In the genomic region with DNA sequence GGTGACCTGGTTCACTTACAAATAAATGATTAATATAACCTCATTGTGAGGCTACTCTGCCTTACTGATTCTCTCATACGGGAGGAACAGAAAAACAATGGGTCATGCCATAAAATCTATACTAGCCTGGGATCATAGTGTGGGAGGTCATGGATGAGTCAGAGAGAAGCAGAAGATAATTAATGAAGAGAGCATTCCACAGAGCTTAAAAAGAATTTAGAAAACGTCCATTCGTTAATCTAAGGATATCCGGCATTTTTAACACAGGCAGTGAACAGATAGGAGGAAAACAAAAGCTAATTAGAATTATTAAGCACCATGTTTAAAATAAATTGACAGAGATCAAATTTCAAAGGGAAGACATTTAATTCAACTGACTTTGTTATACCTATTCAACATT, we compare ENCODE assay signal across 36 mouse cellular contexts. TPM values are rescaled to one million over a fixed set of nuclear protein-coding genes. Genes with fewer than 3 reads are reported as not detected.
"Had no signal": no experiment of that assay in that cellular context is flagged by ENCODE, and none has a peak within 500 bp of the region (broad histone marks: within the 10 kb centered on the region; RNA-seq: fewer than 3 reads in every experiment).

No protein-coding gene starts in this region.

- DNase-seq: heart, postnatal 10 days; heart, postnatal 14 days; heart, postnatal 36 days; heart, postnatal 4 days; kidney, adult 11 months; kidney, adult 18-20 months; kidney, adult 2 months; kidney, adult 8-10 months; kidney, adult 9 months; kidney, postnatal 10 days; kidney, postnatal 14 days; kidney, postnatal 25 days; kidney, postnatal 36 days; kidney, postnatal 4 days; layer of hippocampus, adult 9-11 months had no signal

- H3K4me1 ChIP-seq: heart, embryonic 10.5 days; heart, embryonic 12.5 days; heart, embryonic 13.5 days; heart, embryonic 15.5 days; hindbrain, embryonic 10.5 days; hindbrain, embryonic 12.5 days; hindbrain, embryonic 13.5 days; hindbrain, embryonic 15.5 days; intestine, embryonic 15.5 days; kidney, embryonic 15.5 days had no signal

- H3K9ac ChIP-seq: heart, embryonic 12.5 days; heart, embryonic 13.5 days; heart, embryonic 15.5 days; hindbrain, embryonic 12.5 days; hindbrain, embryonic 13.5 days; hindbrain, embryonic 14.5 days; hindbrain, embryonic 15.5 days; intestine, embryonic 15.5 days; kidney, embryonic 15.5 days had no signal

- H3K9me3 ChIP-seq: heart, embryonic 10.5 days; heart, embryonic 12.5 days; heart, embryonic 13.5 days; heart, embryonic 15.5 days; hindbrain, embryonic 10.5 days; hindbrain, embryonic 12.5 days; hindbrain, embryonic 13.5 days; hindbrain, embryonic 15.5 days; intestine, embryonic 15.5 days; kidney, embryonic 15.5 days had no signal

- H3K36me3 ChIP-seq: heart, embryonic 10.5 days; heart, embryonic 12.5 days; heart, embryonic 13.5 days; heart, embryonic 15.5 days; hindbrain, embryonic 10.5 days; hindbrain, embryonic 12.5 days; hindbrain, embryonic 13.5 days; hindbrain, embryonic 15.5 days; intestine, embryonic 15.5 days; kidney, embryonic 15.5 days had no signal

- ATAC-seq: hindbrain, embryonic 16.5 days; hindbrain, postnatal 0 days; inflammation-experienced regulatory T-cells, adult 6 months; intestine, embryonic 15.5 days; intestine, embryonic 16.5 days; intestine, postnatal 0 days had no signal

- H3K4me2 ChIP-seq: heart, embryonic 11.5 days; heart, embryonic 12.5 days; heart, embryonic 13.5 days; heart, embryonic 15.5 days; hindbrain, embryonic 12.5 days; hindbrain, embryonic 13.5 days; hindbrain, embryonic 14.5 days; hindbrain, embryonic 15.5 days; intestine, embryonic 15.5 days; kidney, embryonic 15.5 days had no signal

- H3K27me3 ChIP-seq: heart, embryonic 12.5 days; heart, embryonic 15.5 days; intestine, embryonic 15.5 days had no signal

- H3K27ac ChIP-seq: heart, embryonic 10.5 days; heart, embryonic 13.5 days; heart, embryonic 15.5 days; hindbrain, embryonic 10.5 days; hindbrain, embryonic 12.5 days; hindbrain, embryonic 13.5 days; hindbrain, embryonic 14.5 days; hindbrain, embryonic 15.5 days; hindbrain, postnatal 0 days; intestine, embryonic 15.5 days; kidney, embryonic 15.5 days; layer of hippocampus, adult 2 months; left cerebral cortex, adult 2 months had no signal

- H3K4me3 ChIP-seq: heart, embryonic 10.5 days; heart, embryonic 12.5 days; heart, embryonic 13.5 days; heart, embryonic 15.5 days; hindbrain, embryonic 10.5 days; hindbrain, embryonic 12.5 days; hindbrain, embryonic 13.5 days; hindbrain, embryonic 15.5 days; intestine, embryonic 15.5 days; kidney, embryonic 15.5 days; layer of hippocampus, adult 2 months; left cerebral cortex, adult 2 months had no signal

RNA-seq across cellular contexts. Expression of gene Rtl9, which starts 59.5 kb away (rescaled TPM):
- total RNA-seq: hematopoietic stem cell, adult 5-6 weeks had no signal
- polyA plus RNA-seq: heart, embryonic 13.5 days; heart, embryonic 14.5 days; inflammation-experienced regulatory T-cells, adult 6 months had no signal
